Mouse (Mus musculus) thymus, adult 2 months (tissue): ENCODE measurements at regions not wholly inside any gene's neighbourhood (a gene's known extent, or its start where the extent isn't known, plus 50 kb on each side); places are given as distances from the start of the nearest gene placed in this dataset.

Source experiments
- DNase-seq: peaks from one replicate; pipeline ENCODE4 v3.0.0; 2021
- H3K27ac ChIP-seq: fragments of 200-500 bp; 2 replicates; pipeline ENCODE4 v1.5.1; 2012; ENCODE audit warnings: low read length, control low read depth; ENCODE audit not compliant: control insufficient read depth, insufficient read depth
- H3K27me3 ChIP-seq: fragments of 200-500 bp; 2 replicates; pipeline ENCODE4 v1.6.1; 2012; ENCODE audit warnings: mild to moderate bottlenecking, low read length, moderate library complexity, mixed read lengths; ENCODE audit not compliant: control insufficient read depth, insufficient read depth
- H3K36me3 ChIP-seq: fragments of 200-500 bp; 2 replicates; pipeline ENCODE4 v1.6.1; 2012; ENCODE audit warnings: mild to moderate bottlenecking, low read length, moderate library complexity; ENCODE audit not compliant: control insufficient read depth, insufficient read depth
- H3K4me1 ChIP-seq: fragments of 200-500 bp; replicated peaks from 2 replicates; pipeline ENCODE4 v1.6.1; 2012; ENCODE audit warnings: low read length; ENCODE audit not compliant: control insufficient read depth, insufficient read depth
- H3K4me3 ChIP-seq: fragments of 200-500 bp; 2 replicates; pipeline ENCODE4 v1.5.1; 2012; ENCODE audit warnings: mild to moderate bottlenecking, low read length, control low read depth, moderate library complexity; ENCODE audit not compliant: control insufficient read depth, insufficient read depth
- CTCF ChIP-seq: fragments of 200-500 bp; IDR thresholded peaks from 2 replicates; pipeline ENCODE4 v1.5.1; 2012; ENCODE audit warnings: mild to moderate bottlenecking, control low read depth, low read length, moderate library complexity, borderline replicate concordance; ENCODE audit not compliant: control insufficient read depth, poor library complexity, insufficient read depth; ENCODE audit errors: extremely low read depth
- POLR2A ChIP-seq: fragments of 200-500 bp; IDR thresholded peaks from 2 replicates; pipeline ENCODE4 v1.6.1; 2012; ENCODE audit warnings: mild to moderate bottlenecking, low read length, control low read depth, moderate library complexity; ENCODE audit not compliant: control insufficient read depth, poor library complexity, insufficient read depth; ENCODE audit errors: extremely low read depth
- WGBS: fragments of 180-500 bp; shearing (Covaris S2); methylation state at CpG from one replicate; pipeline ENCODE4 v1.1.7; 2018; 5-methylcytosine and 5-hydroxymethylcytosine counted together

DNA sequence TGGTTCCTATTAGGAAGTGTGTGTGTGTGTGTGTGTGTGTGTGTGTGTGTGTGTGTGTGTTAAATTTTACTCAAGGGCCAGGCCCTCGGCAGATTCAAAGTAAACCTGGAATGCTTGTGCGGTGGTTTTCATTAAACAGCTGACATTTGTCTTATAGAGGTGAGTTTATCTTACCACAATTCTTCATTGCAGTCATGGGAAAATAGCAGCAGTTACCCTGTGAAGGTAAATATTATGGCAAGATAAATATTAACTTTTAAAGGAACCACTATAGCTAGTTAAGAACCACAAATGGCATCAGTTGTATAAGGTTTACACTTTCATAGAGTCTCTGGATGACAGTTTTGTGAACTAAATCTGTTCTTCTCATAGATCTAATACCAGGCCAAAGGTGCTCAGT lies 495.6 kb downstream of the Rwdd3 start:
- 90% methylated on average over 2 of the region's 2 CpGs for WGBS
- TF ChIP-seq POLR2A (no peak), CTCF (no peak)
- no peak for DNase-seq
- Histone ChIP-seq H3K27me3 (no peaks in the 10 kb centered on the region), H3K36me3 (no peaks in the 10 kb centered on the region), H3K4me1 (no peaks in the 10 kb centered on the region), H3K4me3 (no peak overlapping the region), H3K27ac (no peak overlapping the region)

DNA sequence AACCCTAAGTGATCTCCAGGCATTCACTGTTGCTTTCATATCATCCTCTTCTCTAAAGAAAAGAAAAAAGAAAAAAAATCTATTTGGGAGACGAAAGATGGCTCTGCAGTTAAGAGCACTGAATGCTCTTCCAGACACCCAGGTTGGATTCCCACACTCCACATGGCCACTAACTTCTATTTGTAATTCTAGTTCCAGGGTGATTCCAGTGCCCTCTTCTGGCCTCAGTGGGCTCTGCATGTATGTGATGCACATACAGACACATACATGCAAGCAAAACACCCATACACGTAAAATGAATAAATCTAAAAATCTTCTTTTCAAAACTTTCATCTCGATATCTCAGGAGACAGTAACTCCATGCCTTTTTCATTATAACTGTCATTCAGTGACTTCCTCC lies 502.8 kb downstream of the Rwdd3 start:
- no peak for TF ChIP-seq CTCF
- no peak for TF ChIP-seq POLR2A
- no peak overlapping the region for H3K27ac ChIP-seq
- no peaks in the 10 kb centered on the region for H3K27me3 ChIP-seq
- WGBS: 94% methylated on average over 3 of the region's 3 CpGs
- DNase-seq: no peak
- no peaks in the 10 kb centered on the region for H3K36me3 ChIP-seq
- H3K4me1 ChIP-seq: no peaks in the 10 kb centered on the region
- H3K4me3 ChIP-seq: no peak overlapping the region

DNA sequence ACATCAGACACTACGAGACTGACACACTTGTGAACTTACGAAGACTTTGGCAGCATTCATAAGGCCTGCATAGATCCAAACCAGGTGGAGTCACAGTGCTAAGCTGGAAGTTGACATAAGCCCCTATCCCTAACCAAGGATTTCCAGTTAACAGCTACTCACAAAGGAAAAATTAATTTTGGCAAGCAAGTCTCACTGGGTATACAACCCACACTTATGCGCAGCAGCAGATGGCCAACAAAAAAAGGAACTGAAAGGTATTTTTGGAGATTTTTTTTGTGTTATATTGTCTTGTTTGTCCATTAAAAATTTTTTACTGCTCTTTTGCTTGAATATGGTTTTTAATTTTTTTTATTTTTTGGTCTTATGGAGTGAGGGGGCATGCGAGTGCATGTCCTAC lies 509.0 kb downstream of the Rwdd3 start:
- Histone ChIP-seq H3K27me3 (no peaks in the 10 kb centered on the region), H3K4me1 (no peaks in the 10 kb centered on the region), H3K27ac (no peak overlapping the region), H3K36me3 (no peaks in the 10 kb centered on the region), H3K4me3 (no peak overlapping the region)
- 88% methylated on average over 4 of the region's 4 CpGs for WGBS
- no peak for DNase-seq
- TF ChIP-seq CTCF (no peak), POLR2A (no peak)

DNA sequence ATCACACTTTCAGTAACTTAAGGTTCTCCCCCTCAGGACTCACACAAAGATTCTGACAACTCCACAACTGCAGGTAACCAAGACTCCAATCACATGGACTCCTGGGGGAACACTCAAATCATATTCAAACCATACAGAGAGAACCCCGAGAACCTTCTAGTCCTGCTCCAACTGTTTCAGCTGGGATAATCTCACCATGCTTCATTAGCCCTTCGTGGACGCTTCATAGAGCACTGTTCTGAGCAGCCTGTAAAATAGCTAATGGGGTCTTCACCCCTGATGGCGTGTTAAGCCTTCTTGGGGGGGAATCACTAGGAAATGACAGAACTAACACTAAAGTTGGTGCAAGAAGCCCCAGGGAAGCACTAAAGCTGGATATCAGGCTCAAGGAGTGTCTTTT lies 510.7 kb downstream of the Rwdd3 start:
- H3K4me1 ChIP-seq: no peaks in the 10 kb centered on the region
- TF ChIP-seq POLR2A (no peak), CTCF (no peak)
- H3K4me3 ChIP-seq: no peak overlapping the region
- WGBS: 93% methylated on average over 4 of the region's 4 CpGs
- H3K27ac ChIP-seq: no peak overlapping the region
- no peaks in the 10 kb centered on the region for H3K36me3 ChIP-seq
- no peaks in the 10 kb centered on the region for H3K27me3 ChIP-seq
- no peak for DNase-seq

DNA sequence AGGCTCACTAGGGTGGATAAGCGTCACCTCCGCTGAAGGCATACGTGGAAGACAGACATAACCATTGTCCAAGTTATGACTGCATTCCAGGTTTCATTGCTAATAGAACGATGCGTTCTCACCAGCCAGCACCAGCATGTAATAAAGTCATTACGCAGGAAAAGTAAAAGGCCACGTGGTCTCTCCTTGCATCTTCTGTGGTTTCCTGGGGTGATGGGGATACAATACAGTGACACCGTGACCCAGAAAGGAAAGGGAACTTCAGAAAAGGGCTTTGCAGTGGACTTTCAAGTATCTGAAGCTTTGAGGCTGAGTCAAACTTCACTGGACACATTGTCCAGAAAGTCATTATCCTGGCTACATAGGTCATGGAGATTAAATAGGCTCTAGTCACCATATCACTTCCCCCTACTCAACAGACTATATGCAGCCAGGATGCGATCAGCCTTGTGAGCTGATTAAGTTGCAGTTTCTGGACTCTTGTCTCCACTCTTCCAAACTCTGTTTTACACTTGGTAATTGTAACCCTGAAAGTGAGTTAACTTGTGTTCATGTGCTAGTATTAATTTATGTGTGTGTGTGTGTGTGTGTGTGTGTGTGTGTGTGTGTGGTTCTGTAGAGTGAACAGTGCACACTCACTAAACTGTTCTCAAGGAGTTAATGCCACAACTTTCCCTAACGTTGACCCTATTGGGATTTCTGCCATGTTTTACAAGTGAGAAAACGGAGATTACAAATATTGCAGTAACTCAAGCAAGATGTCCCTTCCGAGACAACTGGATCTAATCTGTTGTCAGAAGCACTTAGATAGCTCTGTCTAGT lies 522.2 kb downstream of the Rwdd3 start:
- no peak for TF ChIP-seq POLR2A
- no peak for TF ChIP-seq CTCF
- H3K4me3 ChIP-seq: no peak overlapping the region
- 50% methylated on average over 12 of the region's 12 CpGs for WGBS

DNA sequence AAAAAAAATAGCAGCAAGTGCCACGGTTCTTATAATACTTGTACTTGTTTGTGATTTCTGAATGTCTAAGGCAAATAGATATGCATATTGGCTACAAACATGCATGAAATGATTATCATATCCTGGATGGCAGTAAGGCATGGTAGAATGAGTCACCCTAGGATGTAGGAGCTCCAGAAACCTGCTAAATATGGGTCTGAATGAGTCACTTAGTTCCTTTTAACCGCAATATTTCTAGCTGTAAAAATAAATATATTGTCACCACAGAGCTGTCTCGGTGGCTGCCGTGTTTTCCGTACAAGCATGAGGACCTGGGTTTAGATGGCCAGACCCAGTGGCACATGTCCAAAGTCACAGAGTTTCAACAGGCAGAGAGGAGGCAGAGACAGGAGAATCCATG lies 523.1 kb downstream of the Rwdd3 start:
- H3K36me3 ChIP-seq: no peaks in the 10 kb centered on the region
- DNase-seq: no peak
- H3K4me1 ChIP-seq: no peaks in the 10 kb centered on the region
- TF ChIP-seq POLR2A (no peak), CTCF (no peak)
- H3K4me3 ChIP-seq: no peak overlapping the region
- no peak overlapping the region for H3K27ac ChIP-seq
- no peaks in the 10 kb centered on the region for H3K27me3 ChIP-seq
- WGBS: 23% methylated on average over 5 of the region's 5 CpGs

More for the DNA sequence above, 522.2 kb downstream of the Rwdd3 start:
- H3K27me3 ChIP-seq: no peaks in the 10 kb centered on the region
- no peaks in the 10 kb centered on the region for H3K36me3 ChIP-seq
- H3K27ac ChIP-seq: no peak overlapping the region
- no peaks in the 10 kb centered on the region for H3K4me1 ChIP-seq
- DNase-seq: no peak
